ENCODE assay signal across 24 mouse cellular contexts in genomic region chr1:136652066-136652465, GRCm38 (mm10). TPM values are rescaled to one million over a fixed set of nuclear protein-coding genes. Genes with fewer than 3 reads are reported as not detected.
DNase-seq lines count a peak whose midpoint lies in the region; ATAC-seq and TF ChIP-seq lines count a peak whose summit lies in the region.
"Had no signal": no experiment of that assay in that cellular context is flagged by ENCODE, and none has a peak within 500 bp of the region (broad histone marks: within the 10 kb centered on the region; RNA-seq: fewer than 3 reads in every experiment).

No protein-coding gene starts in this region.

- no peak for TF ChIP-seq POLR2A in MEL (IDR thresholded peaks at IDR 0.05; ENCODE audit: control insufficient read depth in 1 of 2, insufficient read depth in 1 of 2, low read depth in 1 of 2, low read length in 2 of 2, poor library complexity in 1 of 2)
- TF ChIP-seq POLR2A in embryonic fibroblast, embryonic 13.5 days (IDR thresholded peaks at IDR 0.05; ENCODE audit: low read depth, low read length) = no peak

- TF ChIP-seq CTCF in MEL (IDR thresholded peaks at IDR 0.05 in 2 of 3, conservative IDR thresholded peaks at IDR 0.05 in 1 of 3; ENCODE audit: control insufficient read depth in 1 of 3, insufficient read depth in 1 of 3, low read depth in 2 of 3, low read length in 3 of 3, poor library complexity in 1 of 3, severe bottlenecking in 1 of 3) = no peak
- no peak for TF ChIP-seq CTCF in embryonic fibroblast, embryonic 13.5 days (IDR thresholded peaks at IDR 0.05; ENCODE audit: borderline replicate concordance, insufficient read depth, low read length)

- no peak for ATAC-seq in hindbrain, embryonic 16.5 days
- ATAC-seq: activated CD4-positive, CD25-positive, alpha-beta regulatory T cell, adult 4 months; CD4-positive, CD25-positive, alpha-beta regulatory T cell, adult 4 months; Patski had no signal

- H3K27me3 ChIP-seq in MEL (ENCODE audit: control insufficient read depth in 1 of 2, insufficient read depth in 2 of 2, low read length in 2 of 2) = no peaks in the 10 kb centered on the region
- H3K27me3 ChIP-seq in hindbrain, embryonic 16.5 days (replicated peaks; ENCODE audit: control insufficient read depth, insufficient read depth, low read length) = no peaks in the 10 kb centered on the region
- H3K27me3 ChIP-seq: CH12.LX, Patski had no signal

- intact Hi-C loops in heart, postnatal 25 days (cut with DNase I) = no loop called here

- TF ChIP-seq EP300 in MEL (IDR thresholded peaks at IDR 0.05; ENCODE audit: low read depth in 1 of 2, low read length in 2 of 2) = 0 out of 4 replicates have a peak, but pooled peaks of 1 of the 2 experiments have one; percentile 32

- no peaks in the 10 kb centered on the region for H3K79me2 ChIP-seq in MEL (ENCODE audit: control insufficient read depth, insufficient read depth, low read length, poor library complexity)

- WGBS in hindbrain, embryonic 16.5 days = 91% methylated on average over 3 of the region's 3 CpGs

- H3K4me3 ChIP-seq in MEL (ENCODE audit: control insufficient read depth in 1 of 2, insufficient read depth in 1 of 2, low read depth in 2 of 2, low read length in 2 of 2) = no peak overlapping the region
- H3K4me3 ChIP-seq in embryonic fibroblast, embryonic 13.5 days (ENCODE audit: insufficient read depth, low read length) = no peak overlapping the region
- H3K4me3 ChIP-seq in hindbrain, embryonic 16.5 days (ENCODE audit: low read length) = no peak overlapping the region

- H3K9me3 ChIP-seq in MEL (replicated peaks; ENCODE audit: insufficient read depth, low read length) = no peaks in the 10 kb centered on the region
- H3K9me3 ChIP-seq in hindbrain, embryonic 16.5 days (ENCODE audit: control insufficient read depth, low read length) = no peaks in the 10 kb centered on the region
- H3K9me3 ChIP-seq: G1E had no signal

- H3K4me2 ChIP-seq in hindbrain, embryonic 16.5 days (ENCODE audit: low read length) = no peak overlapping the region

- no peak overlapping the region for H3K27ac ChIP-seq in MEL (ENCODE audit: control insufficient read depth, low read depth, low read length)
- H3K27ac ChIP-seq in embryonic fibroblast, embryonic 13.5 days (ENCODE audit: insufficient read depth, low read length) = peak overlapping the region; percentile 75; the same call in 1 of the 2 replicates
- H3K27ac ChIP-seq in hindbrain, embryonic 16.5 days (ENCODE audit: low read depth, low read length) = no peak overlapping the region

- H3K36me3 ChIP-seq in MEL (ENCODE audit: control insufficient read depth in 1 of 2, insufficient read depth in 2 of 2, low read length in 2 of 2) = peaks cover 0 to 17% of the 10 kb centered on the region in 2 experiments; a peak in 2 of 4 replicates
- no peaks in the 10 kb centered on the region for H3K36me3 ChIP-seq in hindbrain, embryonic 16.5 days (ENCODE audit: control insufficient read depth, insufficient read depth, low read length)
- H3K36me3 ChIP-seq: G1E had no signal

- DNase-seq in heart, adult 11 months = peak; percentile 24
- DNase-seq in heart, postnatal 25 days (ENCODE audit: low spot score) = no peak
- DNase-seq in 416B (ENCODE audit: low read depth) = peak; percentile 76
- peak; percentile 34 for DNase-seq in MEL (ENCODE audit: low read depth, low spot score)
- no peak for DNase-seq in cerebellum, postnatal 14 days
- no peak for DNase-seq in urinary bladder, adult 2 months (ENCODE audit: low spot score)
- DNase-seq: adrenal gland, adult 2 months; adrenal gland, adult 8-10 months; adrenal gland, postnatal 10 days; adrenal gland, postnatal 14 days; adrenal gland, postnatal 25 days; adrenal gland, postnatal 36 days; B cell, adult 2 months; cerebellum, adult 11 months; cerebellum, adult 11-12 months; cerebellum, adult 18-20 months; cerebellum, adult 2 months had no signal

- H3K9ac ChIP-seq in MEL (ENCODE audit: control insufficient read depth, low read depth, low read length, poor library complexity, severe bottlenecking) = no peak overlapping the region
- H3K9ac ChIP-seq in hindbrain, embryonic 16.5 days (ENCODE audit: low read depth, low read length) = no peak overlapping the region

- peaks cover 0 to 14% of the 10 kb centered on the region in 2 experiments; a peak in 3 of 4 replicates for H3K4me1 ChIP-seq in MEL (ENCODE audit: control insufficient read depth in 1 of 2, insufficient read depth in 2 of 2, low read length in 2 of 2)
- peaks cover 5% of the 10 kb centered on the region for H3K4me1 ChIP-seq in embryonic fibroblast, embryonic 13.5 days (ENCODE audit: control insufficient read depth, insufficient read depth, low read length)
- H3K4me1 ChIP-seq in hindbrain, embryonic 16.5 days (ENCODE audit: control insufficient read depth, insufficient read depth, low read depth, low read length) = no peaks in the 10 kb centered on the region

- TF ChIP-seq RAD21 in MEL (IDR thresholded peaks at IDR 0.05; ENCODE audit: low read depth, low read length) = no peak

TF ChIP-seq in MEL, 35 proteins besides CTCF, POLR2A, EP300 and RAD21:
- no peak for TF ChIP-seq CHD2 (IDR thresholded peaks at IDR 0.05; ENCODE audit: low read length)
- TF ChIP-seq NRF1 (IDR thresholded peaks at IDR 0.05; ENCODE audit: insufficient read depth, low read depth, low read length, poor library complexity, severe bottlenecking) = no peak
- TF ChIP-seq GATA1 (IDR thresholded peaks at IDR 0.05; ENCODE audit: low read depth, low read length) = 0 out of 2 replicates have a peak, but pooled peaks have one; percentile 38
- no peak for TF ChIP-seq RCOR1 (IDR thresholded peaks at IDR 0.05; ENCODE audit: low read depth, low read length)
- TF ChIP-seq BHLHE40 (IDR thresholded peaks at IDR 0.05; ENCODE audit: borderline replicate concordance, low read depth, low read length) = no peak
- no peak for TF ChIP-seq MAFK (IDR thresholded peaks at IDR 0.05; ENCODE audit: borderline replicate concordance, low read depth, low read length)
- no peak for TF ChIP-seq GABPA (IDR thresholded peaks at IDR 0.05; ENCODE audit: low read depth, low read length)
- 0 out of 2 replicates have a peak, but pooled peaks have one; percentile 6 for TF ChIP-seq ETS1 (IDR thresholded peaks at IDR 0.05; ENCODE audit: low read depth, low read length)
- TF ChIP-seq ELF1 (IDR thresholded peaks at IDR 0.05; ENCODE audit: low read depth, low read length) = no peak
- no peak for TF ChIP-seq SIN3A (IDR thresholded peaks at IDR 0.05; ENCODE audit: low read length)
- TF ChIP-seq MEF2A (IDR thresholded peaks at IDR 0.05; ENCODE audit: extremely low read depth, insufficient replicate concordance, low read depth, low read length, poor library complexity, severe bottlenecking) = no peak
- no peak for TF ChIP-seq SMC3 (IDR thresholded peaks at IDR 0.05; ENCODE audit: low read depth, low read length)
- TF ChIP-seq NELFE (IDR thresholded peaks at IDR 0.05; ENCODE audit: low read depth, low read length) = no peak
- peak; percentile 63 for TF ChIP-seq ZNF384 (IDR thresholded peaks at IDR 0.05; ENCODE audit: low read depth, low read length)
- no peak for TF ChIP-seq ZC3H11A (IDR thresholded peaks at IDR 0.05; ENCODE audit: low read depth, low read length)
- TF ChIP-seq USF1 (IDR thresholded peaks at IDR 0.05; ENCODE audit: low read depth, low read length) = no peak
- no peak for TF ChIP-seq MXI1 (IDR thresholded peaks at IDR 0.05; ENCODE audit: low read depth, low read length)
- TF ChIP-seq UBTF (IDR thresholded peaks at IDR 0.05; ENCODE audit: borderline replicate concordance, insufficient read depth, low read depth, low read length) = no peak
- TF ChIP-seq CHD1 (IDR thresholded peaks at IDR 0.05; ENCODE audit: low read depth, low read length) = no peak
- TF ChIP-seq ZKSCAN1 (IDR thresholded peaks at IDR 0.05; ENCODE audit: low read depth, low read length) = no peak
- TF ChIP-seq MYB (IDR thresholded peaks at IDR 0.05; ENCODE audit: low read depth, low read length) = no peak
- no peak for TF ChIP-seq HCFC1 (IDR thresholded peaks at IDR 0.05; ENCODE audit: low read depth, low read length)
- no peak for TF ChIP-seq POLR2AphosphoS2 (IDR thresholded peaks at IDR 0.05; ENCODE audit: low read length)
TF ChIP-seq in MEL: peak in this region for 3.

RNA-seq across cellular contexts. Expression of gene Zfp281, which starts 27.4 kb away (rescaled TPM):
- 10 to 100 TPM; 10.1 to 12.0 TPM for total RNA-seq in heart, postnatal 25 days (2021)
- 11.0 and 12.4 TPM in 2 replicates for total RNA-seq in MEL (2012; rRNA removed)
- 10 to 100 TPM in 1 of 2 experiments, not detected in 1; 10.5 TPM for polyA plus RNA-seq in MEL (2012; ENCODE audit: insufficient read depth in 1 of 2, insufficient read length in 2 of 2, low read depth in 1 of 2, low replicate concordance in 2 of 2, missing spikeins in 1 of 2)
- polyA plus RNA-seq in embryonic fibroblast, embryonic 13.5 days (2011; ENCODE audit: insufficient read length, low read depth, missing spikeins) = 29.5 and 33.0 TPM in 2 replicates
- 16.3 and 20.1 TPM in 2 replicates for polyA plus RNA-seq in hindbrain, embryonic 16.5 days (2015; fragmentation: Nextera tagmentation; extraction: Ambion mirVana)
- 8.5 and 11.4 TPM in 2 replicates for polyA plus RNA-seq in urinary bladder, adult 2 months (2012; rRNA removed)

Comparison
In these comparisons a context has a peak if more than half of its experiments do, and no peak if none do; other contexts are left out.
1. DNase-seq: peak in heart, adult 11 months (single experiment), 416B (single experiment) and MEL (single experiment); none in heart, postnatal 25 days (single experiment), cerebellum, postnatal 14 days (0 of 2) and urinary bladder, adult 2 months (single experiment).